Mouse (Mus musculus) T-helper 2 cell (primary cell): ENCODE data around the gene Tcp11.

Source experiments
- in situ Hi-C: fragments of 300-600 bp; cut with MboI, MseI; formaldehyde crosslinking; loops from one replicate; pipeline ENCODE4 v1.15.1; 2025; ENCODE audit warnings: high pct_unique_total_duplicates

Gene Tcp11

DNA sequence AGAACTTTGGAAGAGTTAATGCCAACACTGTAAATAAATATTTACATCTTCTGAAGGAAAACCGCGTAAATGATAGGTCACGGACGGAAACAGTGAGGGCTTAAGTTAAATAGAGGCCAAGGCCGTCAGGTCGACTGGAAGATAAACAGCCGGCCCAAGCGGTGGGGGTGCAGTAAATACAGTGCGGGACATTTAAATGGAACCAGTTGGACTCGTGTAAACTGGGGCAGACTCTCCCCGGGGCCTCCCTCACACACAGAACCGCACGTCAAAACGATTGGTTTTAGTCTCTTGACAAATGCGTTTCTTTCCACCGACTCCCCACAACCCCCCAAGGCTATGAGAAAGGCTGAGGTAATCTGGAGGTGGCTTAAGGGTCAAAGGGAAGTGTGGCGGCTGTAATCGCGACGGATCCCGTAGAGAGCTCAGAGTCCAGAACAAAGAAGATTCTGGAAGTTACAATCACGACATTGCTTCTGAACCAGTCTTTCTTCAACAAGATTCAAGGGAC is 4.0 kb upstream of the Tcp11 start:
- in situ Hi-C loops, result loop anchor here (5.0 kb wide), 1 partner anchor 78 kb away; no protein-coding TSS in a partner anchor

GRCm38 (mm10) chr17:28082863-28083262 is 2.4 kb upstream of the Tcp11 start:
- in situ Hi-C loops, result loop anchor here (5.0 kb wide), 1 partner anchor 79 kb away; no protein-coding TSS in a partner anchor

DNA sequence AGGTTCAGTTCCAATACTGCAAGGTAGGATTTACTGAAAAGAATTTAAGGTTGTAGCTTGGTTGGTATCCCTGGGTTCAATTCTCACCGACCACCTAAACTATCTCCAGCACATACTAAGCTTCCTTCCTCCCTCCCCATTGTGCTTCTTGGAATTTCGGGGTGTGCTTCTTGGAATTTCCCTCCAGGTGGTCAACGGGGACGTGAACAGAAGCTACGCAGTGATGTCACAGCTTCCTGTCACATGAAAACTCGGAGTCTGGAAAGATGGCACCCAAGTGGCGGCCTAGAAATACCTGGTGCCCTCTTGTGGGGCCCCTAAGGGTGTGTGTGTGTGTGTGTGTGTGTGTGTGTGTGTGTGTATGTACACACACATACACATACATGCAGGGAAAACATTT is 1.4 kb upstream of the Tcp11 start:
- in situ Hi-C loops, result loop anchor here (5.0 kb wide), 1 partner anchor 80 kb away; no protein-coding TSS in a partner anchor

DNA sequence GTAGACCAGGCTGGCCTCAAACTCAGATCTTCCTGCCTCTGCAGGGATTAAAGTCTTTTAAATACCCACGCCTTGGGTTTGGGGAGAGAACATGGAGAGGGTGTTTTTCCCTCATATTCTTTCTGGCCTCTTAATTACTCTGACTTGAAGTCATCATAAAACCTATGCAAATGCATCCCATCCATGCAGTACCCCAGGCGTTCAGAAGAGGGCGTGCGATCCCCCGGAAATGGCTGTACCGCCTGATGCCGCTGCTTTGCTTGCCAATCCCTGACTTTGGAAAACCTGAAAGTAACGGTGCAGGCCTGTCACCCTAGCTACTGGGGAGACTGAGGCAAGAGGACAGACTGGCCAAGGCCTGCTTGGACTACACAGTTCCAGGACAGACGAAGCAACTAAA is 946 bp upstream of the Tcp11 start:
- in situ Hi-C loops, result loop anchor here (5.0 kb wide), 1 partner anchor 81 kb away; no protein-coding TSS in a partner anchor

GRCm38 (mm10) chr17:28080817-28081165 is 352 bp upstream of the Tcp11 start:
- in situ Hi-C loops, result loop anchor here (5.0 kb wide), 1 partner anchor 82 kb away; no protein-coding TSS in a partner anchor

- in situ Hi-C loops, result loop anchor here (5.0 kb wide), 1 partner anchor 83 kb away; no protein-coding TSS in a partner anchor
Observed at GRCm38 (mm10) chr17:28079618-28080017, 821 bp downstream of the Tcp11 start.

- in situ Hi-C loops, result no loop called here
Observed at GRCm38 (mm10) chr17:28078028-28078427, 2.4 kb downstream of the Tcp11 start.

DNA sequence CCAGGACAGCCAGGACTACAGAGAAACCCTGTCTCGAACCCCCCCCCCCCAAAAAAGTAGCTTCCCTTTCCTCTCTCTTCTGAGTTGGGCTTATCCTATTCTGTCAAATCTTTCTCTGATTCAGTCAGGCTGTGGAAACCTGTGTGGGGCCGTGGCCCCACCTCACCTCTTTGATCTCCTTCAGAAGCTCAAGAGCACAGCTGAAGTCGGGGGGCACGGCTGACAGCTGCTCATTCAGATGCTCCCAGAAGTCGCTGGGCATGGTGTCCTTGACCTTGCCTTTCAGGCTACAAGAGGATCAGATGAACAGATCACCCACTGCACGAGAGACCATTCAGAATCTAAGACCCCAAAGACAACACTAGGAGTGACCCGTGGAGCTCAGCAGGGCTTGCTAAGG is 6.0 kb downstream of the Tcp11 start:
- in situ Hi-C loops, result loop anchor here (5.0 kb wide), 1 partner anchor 87 kb away; no protein-coding TSS in a partner anchor

DNA sequence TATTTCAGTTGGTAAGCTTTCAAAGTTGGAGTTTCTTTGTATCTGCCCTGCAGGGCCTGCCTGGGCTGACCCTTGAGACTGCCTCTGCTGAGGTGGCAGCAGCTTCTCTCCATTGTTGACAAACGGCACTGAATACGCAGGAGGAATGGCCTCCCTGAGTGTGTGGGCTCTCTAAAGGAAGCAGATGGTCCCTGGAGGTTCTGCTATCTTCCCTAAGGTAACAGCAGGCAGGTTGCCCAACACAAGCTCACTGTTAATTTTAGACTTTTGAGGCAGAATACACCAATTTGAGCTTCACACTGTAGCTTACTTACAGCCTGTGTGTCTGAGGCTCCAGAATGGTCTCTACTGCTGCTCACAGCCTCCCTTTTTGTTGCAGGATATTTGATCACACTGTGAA is 7.7 kb downstream of the Tcp11 start:
- in situ Hi-C loops, result loop anchor here (5.0 kb wide), 1 partner anchor 85 kb away; no protein-coding TSS in a partner anchor

DNA sequence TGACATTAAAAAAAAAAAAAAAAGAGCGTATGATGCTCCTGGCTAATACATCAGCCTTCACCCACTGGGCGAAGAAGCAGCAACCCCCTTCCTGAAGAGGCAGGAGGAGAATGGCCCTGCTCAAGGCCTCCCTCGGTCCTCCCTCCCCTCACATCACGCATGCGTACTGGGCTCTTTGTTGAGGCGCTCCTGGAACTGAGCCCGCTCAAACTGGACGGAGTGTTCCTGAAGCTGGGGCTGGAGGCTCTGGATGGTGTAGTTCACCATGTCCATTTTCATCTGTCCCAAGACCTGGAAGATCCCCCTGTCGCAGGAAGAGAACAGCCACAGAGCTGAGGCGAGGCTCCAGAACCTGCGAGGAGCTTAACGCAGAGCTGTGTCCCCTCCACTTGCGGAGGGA is 10.2 kb downstream of the Tcp11 start:
- in situ Hi-C loops, result loop anchor here (5.0 kb wide), 1 partner anchor 83 kb away; no protein-coding TSS in a partner anchor

DNA sequence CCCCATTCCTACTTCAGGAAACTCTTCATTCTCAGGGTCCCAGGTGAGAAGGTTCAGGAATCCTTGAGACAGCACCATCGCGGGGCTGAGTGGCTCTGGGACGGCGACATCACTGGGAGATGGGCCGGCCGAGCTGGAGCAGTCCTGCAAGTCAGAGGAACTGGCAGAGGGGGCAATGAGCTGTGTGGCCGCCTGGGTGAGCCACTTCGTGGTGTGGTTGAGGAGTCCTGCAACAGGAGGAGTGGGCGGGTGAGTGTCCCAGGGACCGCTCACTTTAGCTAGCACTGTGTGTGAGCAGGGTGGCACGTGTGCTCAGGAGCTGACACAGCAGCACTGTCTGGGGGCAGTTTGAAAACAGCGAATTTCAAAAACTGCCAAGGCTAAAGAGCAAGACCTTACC is 11.0 kb downstream of the Tcp11 start:
- in situ Hi-C loops, result no loop called here

DNA sequence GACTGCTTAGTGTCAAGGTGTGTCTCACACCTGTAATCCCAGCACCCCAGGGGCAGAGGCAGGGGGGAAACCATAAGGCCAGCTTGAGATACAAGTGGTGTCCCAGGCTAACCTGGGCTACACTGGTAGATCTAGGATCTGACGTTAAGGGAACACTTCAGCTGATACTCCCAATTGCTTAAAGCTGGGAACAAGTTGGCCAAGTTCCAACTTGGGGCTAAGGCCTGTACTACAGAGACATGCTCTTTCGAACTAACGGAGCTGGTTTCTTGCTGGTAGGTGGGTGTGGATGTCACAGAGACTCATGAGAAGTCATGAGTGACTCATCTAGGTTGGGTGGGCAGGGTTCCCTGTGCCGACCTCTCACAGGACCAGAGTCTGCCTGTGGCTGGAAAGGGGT is 13.1 kb downstream of the Tcp11 start:
- in situ Hi-C loops, result no loop called here

GRCm38 (mm10) chr17:28063163-28063562 is 17.3 kb downstream of the Tcp11 start:
- in situ Hi-C loops, result no loop called here

DNA sequence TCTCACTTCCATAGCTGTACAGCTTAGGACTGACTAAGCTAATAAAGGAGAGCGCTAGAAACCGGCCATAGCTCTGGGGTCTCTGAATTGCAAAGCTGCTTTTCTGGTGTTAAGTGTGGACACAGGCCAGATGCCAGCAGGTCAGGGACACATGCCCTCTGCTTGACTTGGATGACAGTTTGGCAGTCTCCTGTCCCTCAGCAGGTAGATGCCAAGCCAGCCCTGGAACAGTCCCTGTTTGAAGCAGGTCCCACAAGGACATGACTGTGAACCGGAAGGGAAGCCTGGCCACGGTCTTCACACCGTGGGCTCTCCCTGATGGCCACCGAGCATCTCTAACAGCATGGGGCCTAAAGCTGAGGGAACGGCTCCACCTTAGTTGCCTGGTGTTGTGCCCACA is 17.7 kb downstream of the Tcp11 start:
- in situ Hi-C loops, result no loop called here

DNA sequence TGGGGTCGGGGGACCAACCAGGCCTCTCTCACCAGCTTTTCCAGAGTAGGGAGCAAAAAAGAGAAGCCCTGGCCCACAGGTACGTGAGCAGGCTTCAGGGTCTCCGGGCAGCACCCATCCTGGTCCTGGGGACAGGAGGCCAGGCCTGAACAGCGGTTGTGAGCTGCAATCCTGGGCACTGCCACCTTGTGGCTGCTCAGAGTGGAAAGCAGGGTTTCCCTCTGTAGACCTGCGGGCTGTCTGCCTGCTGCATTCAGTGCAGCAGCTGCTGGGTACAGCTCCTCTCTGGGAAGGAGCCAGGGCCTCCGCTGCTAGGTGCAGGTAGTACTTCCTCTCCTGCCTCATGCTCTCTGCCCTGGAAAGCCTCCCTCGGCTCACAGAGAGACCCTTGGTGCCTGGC is 19.0 kb downstream of the Tcp11 start:
- in situ Hi-C loops, result no loop called here

- in situ Hi-C loops, result no loop called here
Observed at GRCm38 (mm10) chr17:28060681-28061080, 19.8 kb downstream of the Tcp11 start.

- in situ Hi-C loops, result no loop called here
Observed at GRCm38 (mm10) chr17:28058346-28058745, 22.1 kb downstream of the Tcp11 start.

DNA sequence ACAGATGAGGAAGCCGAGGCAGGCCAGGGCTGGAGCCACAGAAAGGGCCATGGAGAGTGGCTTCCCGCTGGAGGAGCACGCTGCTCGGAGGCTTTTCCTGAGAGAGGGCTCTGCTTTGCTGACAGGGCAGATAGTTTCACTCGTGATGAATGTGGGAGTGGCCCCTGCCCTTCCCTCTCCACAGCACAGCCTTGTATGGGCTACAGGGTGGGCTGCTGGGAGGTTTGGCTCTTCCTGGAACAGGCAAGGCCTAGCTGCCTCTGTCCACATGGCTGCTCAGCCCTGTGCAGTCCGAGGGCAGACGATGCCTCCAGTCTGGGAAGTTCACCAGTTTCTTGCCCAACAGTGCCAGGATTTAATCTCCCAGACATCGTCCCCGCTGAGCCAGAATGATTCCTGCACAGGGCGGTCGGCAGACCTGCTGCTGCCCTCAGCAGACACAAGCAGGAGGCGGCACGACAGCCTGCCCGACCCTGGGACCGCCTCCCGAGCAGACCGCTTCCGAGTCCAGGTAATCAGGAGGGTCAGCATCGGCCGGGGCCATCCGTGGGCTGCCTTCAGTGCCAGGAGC is 28.1 kb downstream of the Tcp11 start:
- in situ Hi-C loops, result no loop called here

DNA sequence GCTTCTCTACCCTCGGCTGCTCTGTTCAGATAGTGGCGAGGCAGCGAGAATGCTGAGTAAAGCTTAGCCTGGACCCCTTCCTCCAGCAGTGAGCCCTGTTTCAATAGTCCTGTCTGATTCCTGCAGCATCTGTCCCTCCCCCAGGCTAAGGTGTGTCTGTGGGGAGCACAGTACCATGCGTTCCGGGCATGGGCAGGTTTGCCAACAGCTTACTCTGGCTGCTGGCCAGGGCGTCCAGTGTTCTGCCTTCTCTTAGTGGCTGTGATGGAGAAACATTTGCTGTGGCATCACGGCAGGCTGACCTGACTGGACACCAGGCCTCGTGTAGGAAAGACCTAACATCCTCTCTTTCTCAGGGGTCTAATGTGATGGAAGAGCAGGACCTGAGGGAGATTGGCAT is 30.2 kb downstream of the Tcp11 start:
- in situ Hi-C loops, result no loop called here

DNA sequence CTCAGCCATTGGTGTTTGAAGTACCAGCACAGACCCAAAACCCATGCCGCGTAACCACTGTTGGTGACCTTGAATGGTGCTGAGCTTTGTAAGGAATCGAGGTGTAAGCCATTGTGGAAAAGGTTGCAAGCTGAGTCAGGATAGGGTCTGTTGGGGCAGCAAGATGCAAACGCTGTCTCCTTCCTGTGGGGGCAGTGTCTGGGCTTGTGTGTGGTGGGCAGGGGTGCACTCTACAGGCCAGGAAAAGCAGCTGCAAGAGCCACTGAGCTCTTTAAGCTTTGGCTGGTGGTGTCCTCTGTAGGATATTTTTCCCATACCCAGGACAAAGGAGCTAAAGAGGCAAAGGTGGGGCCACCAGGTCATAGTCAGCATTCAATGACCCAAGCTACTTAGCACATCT is 32.0 kb downstream of the Tcp11 start:
- in situ Hi-C loops, result no loop called here

DNA sequence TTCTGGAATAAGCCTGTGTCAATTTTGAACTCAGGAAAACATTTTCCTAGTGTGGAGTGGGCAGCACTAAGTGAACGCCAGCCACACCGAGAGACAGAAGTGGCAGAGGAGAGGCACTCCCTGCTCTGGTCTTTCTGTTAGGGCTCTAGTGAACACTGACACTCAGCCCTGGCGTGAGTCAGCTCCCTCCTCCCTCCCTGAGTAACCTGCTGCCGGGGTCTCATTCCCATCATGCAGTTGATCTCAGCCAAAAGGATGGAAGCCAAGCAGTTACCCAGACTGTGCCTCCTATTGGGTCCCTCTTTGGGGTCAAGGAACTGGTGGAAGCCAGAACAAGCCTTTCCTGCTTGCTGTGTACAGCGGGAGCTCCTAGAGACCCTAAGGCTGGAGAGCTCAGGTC is 32.9 kb downstream of the Tcp11 start:
- in situ Hi-C loops, result no loop called here

DNA sequence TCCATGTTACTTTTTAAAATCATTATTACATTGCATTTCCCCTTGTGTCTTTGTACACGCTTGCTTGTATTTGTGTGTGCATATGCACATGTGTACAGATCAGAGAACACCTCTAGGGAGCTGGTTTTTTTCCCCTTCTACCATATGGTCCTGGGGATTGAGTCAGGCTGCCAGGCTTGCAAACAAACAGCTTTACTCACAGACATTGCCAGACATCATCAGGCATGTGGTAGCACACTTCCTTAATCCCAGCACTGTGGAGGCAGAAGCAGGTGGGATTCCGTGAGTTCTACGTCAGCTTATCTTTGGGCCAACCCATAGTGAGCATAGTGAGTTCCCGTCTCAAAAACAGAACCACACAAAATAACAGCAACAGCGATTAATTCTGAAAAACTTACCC is 33.4 kb downstream of the Tcp11 start:
- in situ Hi-C loops, result no loop called here

- in situ Hi-C loops, result no loop called here
Observed at GRCm38 (mm10) chr17:28042299-28042771, 38.1 kb downstream of the Tcp11 start.
